Mouse (Mus musculus) CH12.LX (cell line): ENCODE results near the gene Flt1. TPM values are rescaled to one million over a fixed set of nuclear protein-coding genes. Genes with fewer than 3 reads are reported as not detected.

Source experiments
- DNase-seq: peaks from one replicate; pipeline ENCODE4 v3.0.0-alpha.2; 2013; ENCODE audit errors: extremely low read depth
- H3K27ac ChIP-seq: 2 replicates; pipeline ENCODE4 v1.5.1; 2012; ENCODE audit warnings: low read depth, mild to moderate bottlenecking, control low read depth, moderate library complexity; ENCODE audit not compliant: insufficient read depth
- H3K27me3 ChIP-seq: replicated peaks from 2 replicates; pipeline ENCODE3; 2012; ENCODE audit warnings: inconsistent platforms
- H3K36me3 ChIP-seq, 2 experiments: replicated peaks in 1 of 2; 2 replicates each; pipeline versions ENCODE3 to v1.6.1; 2012; ENCODE audit warnings: inconsistent platforms in 1 of 2, low read length in 1 of 2, mild to moderate bottlenecking in 1 of 2, mixed read lengths in 1 of 2, moderate library complexity in 1 of 2; ENCODE audit not compliant: control insufficient read depth in 1 of 2, insufficient read depth in 1 of 2
- H3K4me1 ChIP-seq, 2 experiments: 2 replicates each; pipeline ENCODE4 v1.6.1; 2012; ENCODE audit warnings: inconsistent platforms in 1 of 2, moderate library complexity in 1 of 2; ENCODE audit not compliant: insufficient read depth in 2 of 2, control insufficient read depth in 1 of 2
- H3K4me2 ChIP-seq: 2 replicates; pipeline ENCODE4 v1.6.1; 2012; ENCODE audit warnings: low read depth, mild to moderate bottlenecking, control low read depth; ENCODE audit not compliant: poor library complexity, insufficient read depth, severe bottlenecking
- H3K4me3 ChIP-seq, 3 experiments: fragments of 150-350 bp in 1 of 3; sonication (generic) in 1 of 3; replicated peaks in 1 of 3; 2 replicates each; pipeline versions ENCODE3 to v1.5.1; 2011 to 2012; ENCODE audit warnings: low read depth in 2 of 3, low read length in 2 of 3, mild to moderate bottlenecking in 2 of 3, moderate library complexity in 2 of 3, control low read depth in 1 of 3, improper control_type of control experiment in 1 of 3, inconsistent platforms in 1 of 3, mixed read lengths in 1 of 3; ENCODE audit not compliant: poor library complexity in 1 of 3
- H3K79me2 ChIP-seq: replicated peaks from 2 replicates; pipeline ENCODE4 v1.6.1; 2012; ENCODE audit warnings: mild to moderate bottlenecking, moderate library complexity; ENCODE audit not compliant: control insufficient read depth, poor library complexity, insufficient read depth, severe bottlenecking; ENCODE audit errors: extremely low read depth
- H3K9ac ChIP-seq: 2 replicates; pipeline ENCODE4 v1.6.1; 2012; ENCODE audit warnings: low read depth, mild to moderate bottlenecking, control low read depth, moderate library complexity; ENCODE audit not compliant: insufficient read depth
- H3K9me3 ChIP-seq: replicated peaks from 2 replicates; pipeline ENCODE3; 2012; ENCODE audit warnings: low read length, inconsistent platforms, mixed read lengths
- BHLHE40 ChIP-seq: IDR thresholded peaks from 2 replicates; pipeline ENCODE4 v1.6.1; 2011; ENCODE audit warnings: mild to moderate bottlenecking, low read depth, low read length, improper control_type of control experiment
- CHD1 ChIP-seq: IDR thresholded peaks from 2 replicates; pipeline ENCODE4 v1.6.1; 2012; ENCODE audit warnings: low read depth, low read length, improper control_type of control experiment, inconsistent platforms
- CHD2 ChIP-seq: IDR thresholded peaks from 2 replicates; pipeline ENCODE4 v1.6.1; 2011; ENCODE audit warnings: low read length, improper control_type of control experiment
- ELF1 ChIP-seq: IDR thresholded peaks from 2 replicates; pipeline ENCODE4 v1.6.1; 2014; ENCODE audit warnings: low read depth, mild to moderate bottlenecking, inconsistent platforms, low read length, improper control_type of control experiment
- EP300 ChIP-seq: IDR thresholded peaks from 2 replicates; pipeline ENCODE4 v1.6.1; 2011; ENCODE audit warnings: low read length, improper control_type of control experiment
- HCFC1 ChIP-seq: IDR thresholded peaks from 2 replicates; pipeline ENCODE4 v1.6.1; 2012; ENCODE audit warnings: low read depth, mild to moderate bottlenecking, inconsistent platforms, low read length, improper control_type of control experiment
- KAT2A ChIP-seq: IDR thresholded peaks from 2 replicates; pipeline ENCODE4 v1.6.1; 2012; ENCODE audit warnings: low read length, improper control_type of control experiment, inconsistent platforms; ENCODE audit not compliant: insufficient replicate concordance
- MAFK ChIP-seq: IDR thresholded peaks from 2 replicates; pipeline ENCODE4 v1.6.1; 2011; ENCODE audit warnings: low read length, improper control_type of control experiment; ENCODE audit not compliant: insufficient replicate concordance
- MAX ChIP-seq: IDR thresholded peaks from 2 replicates; pipeline ENCODE4 v1.6.1; 2011; ENCODE audit warnings: low read length, improper control_type of control experiment
- MAZ ChIP-seq: IDR thresholded peaks from 2 replicates; pipeline ENCODE4 v1.6.1; 2012; ENCODE audit warnings: low read depth, mild to moderate bottlenecking, inconsistent platforms, low read length, improper control_type of control experiment, moderate library complexity
- MXI1 ChIP-seq: IDR thresholded peaks from 2 replicates; pipeline ENCODE4 v1.6.1; 2011; ENCODE audit warnings: mild to moderate bottlenecking, low read depth, low read length, improper control_type of control experiment
- MYC ChIP-seq: IDR thresholded peaks from 2 replicates; pipeline ENCODE4 v1.6.1; 2011; ENCODE audit warnings: low read depth, mild to moderate bottlenecking, improper control_type of control experiment, low read length
- NELFE ChIP-seq: IDR thresholded peaks from 2 replicates; pipeline ENCODE4 v1.6.1; 2011; ENCODE audit warnings: low read depth, low read length, improper control_type of control experiment
- NRF1 ChIP-seq: IDR thresholded peaks from 2 replicates; pipeline ENCODE4 v1.6.1; 2014; ENCODE audit warnings: low read depth, mild to moderate bottlenecking, inconsistent platforms, low read length, improper control_type of control experiment, moderate library complexity
- PAX5 ChIP-seq: IDR thresholded peaks from 2 replicates; pipeline ENCODE4 v1.6.1; 2012; ENCODE audit warnings: low read length, inconsistent platforms, mixed read lengths
- POLR2A ChIP-seq: IDR thresholded peaks from 2 replicates; pipeline ENCODE4 v1.6.1; 2011; ENCODE audit warnings: low read depth, mild to moderate bottlenecking, improper control_type of control experiment, low read length
- POLR2AphosphoS2 ChIP-seq: IDR thresholded peaks from 2 replicates; pipeline ENCODE4 v1.6.1; 2011; ENCODE audit warnings: low read depth, low read length, improper control_type of control experiment
- RAD21 ChIP-seq: IDR thresholded peaks from 2 replicates; pipeline ENCODE4 v1.6.1; 2011; ENCODE audit warnings: low read depth, mild to moderate bottlenecking, low read length, improper control_type of control experiment, moderate library complexity
- UBTF ChIP-seq: IDR thresholded peaks from 2 replicates; pipeline ENCODE4 v1.6.1; 2012; ENCODE audit warnings: low read depth, mild to moderate bottlenecking, inconsistent platforms, low read length, improper control_type of control experiment, moderate library complexity
- USF1 ChIP-seq: IDR thresholded peaks from 2 replicates; pipeline ENCODE4 v1.6.1; 2014; ENCODE audit warnings: low read depth, mild to moderate bottlenecking, inconsistent platforms, low read length, improper control_type of control experiment
- ZKSCAN1 ChIP-seq: IDR thresholded peaks from 2 replicates; pipeline ENCODE4 v1.6.1; 2012; ENCODE audit warnings: low read depth, inconsistent platforms, low read length, improper control_type of control experiment, borderline replicate concordance
- ZNF384 ChIP-seq: IDR thresholded peaks from 2 replicates; pipeline ENCODE4 v1.6.1; 2012; ENCODE audit warnings: low read depth, low read length, improper control_type of control experiment, inconsistent platforms
- dilution Hi-C: fragments of 300-500 bp; cut with MboI; formaldehyde crosslinking; loops from 2 replicates; pipeline ENCODE4 v1.14.3; 2020; ENCODE audit warnings: low sequenced_read_pairs; ENCODE audit not compliant: extremely low pct_unique_long_range_greater_than_20kb, extremely low pct_ligation_motif_present
- in situ Hi-C: fragments of 300-500 bp; cut with MboI; formaldehyde crosslinking; loops from 3 replicates; pipeline ENCODE4 v1.14.3; 2019; ENCODE audit warnings: low sequenced_read_pairs, low pct_ligation_motif_present, low pct_unique_long_range_greater_than_20kb, mixed read lengths
- polyA plus RNA-seq: library from polyadenylated mRNA; unstranded; fragments of >175 nt; gene quantifications from 2 replicates; pipeline ENCODE4 v1.2.1, GENCODE M21; 2012; ENCODE audit warnings: low read depth; ENCODE audit not compliant: insufficient read length
- total RNA-seq, 2 experiments: library from RNA; depleted of rRNA; stranded (reverse); fragments of 300-350 nt in 1 of 2; fragments of >200 nt in 1 of 2; gene quantifications; 2 replicates each; pipeline ENCODE4 v1.2.3; 2012 to 2014

Gene Flt1
- total and polyA plus RNA-seq, 3 experiments: 0.27 to 0.94 (median 0.47) TPM

GRCm38 (mm10) chr5:147751673-147752130 is 25.9 kb upstream of the Flt1 start:
- TF ChIP-seq MAZ: no peak
- no peak for TF ChIP-seq KAT2A
- TF ChIP-seq HCFC1: no peak
- TF ChIP-seq ELF1: no peak
- no peak for TF ChIP-seq POLR2A
- TF ChIP-seq POLR2AphosphoS2: no peak
- no peak for TF ChIP-seq CHD2
- TF ChIP-seq MAFK: no peak
- TF ChIP-seq PAX5: no peak
- TF ChIP-seq ZKSCAN1: no peak
- TF ChIP-seq NRF1: no peak
- TF ChIP-seq MXI1: no peak
- TF ChIP-seq BHLHE40: no peak
- no peak for TF ChIP-seq MYC
- no peak for TF ChIP-seq MAX
- in situ Hi-C loops (no loop called here), dilution Hi-C loops (no loop called here)
- no peak for DNase-seq
- no peak overlapping the region for H3K27ac ChIP-seq
- H3K4me2 ChIP-seq: no peak overlapping the region
- H3K4me3 ChIP-seq: no peak overlapping the region
- peaks cover 5% of the 10 kb centered on the region for H3K9me3 ChIP-seq
- no peak overlapping the region for H3K9ac ChIP-seq
- H3K36me3 ChIP-seq: no peaks in the 10 kb centered on the region
- peaks cover 0 to 14% of the 10 kb centered on the region in 2 experiments; a peak in 2 of 4 replicates for H3K4me1 ChIP-seq
- no peaks in the 10 kb centered on the region for H3K27me3 ChIP-seq
- no peaks in the 10 kb centered on the region for H3K79me2 ChIP-seq

- no peak for TF ChIP-seq USF1
- no peak for TF ChIP-seq UBTF
- no peak for TF ChIP-seq RAD21
- TF ChIP-seq CHD1: no peak
- TF ChIP-seq EP300: no peak
- TF ChIP-seq NELFE: no peak
- TF ChIP-seq ZNF384: no peak
- TF ChIP-seq MYC: no peak
- Histone ChIP-seq H3K79me2 (no peaks in the 10 kb centered on the region), H3K9me3 (peaks cover 5% of the 10 kb centered on the region), H3K27me3 (no peaks in the 10 kb centered on the region), H3K9ac (no peak overlapping the region), H3K4me2 (no peak overlapping the region), H3K4me3 (no peak overlapping the region), H3K27ac (no peak overlapping the region), H3K4me1 (peaks cover 0 to 14% of the 10 kb centered on the region in 2 experiments; a peak in 2 of 4 replicates), H3K36me3 (no peaks in the 10 kb centered on the region)
- in situ Hi-C loops (no loop called here), dilution Hi-C loops (no loop called here)
- no peak for DNase-seq
Measured at GRCm38 (mm10) chr5:147749972-147750371, 24.2 kb upstream of the Flt1 start.
